Mouse (Mus musculus): ENCODE data around the gene Pkn3.
"Not testable (repeated sequence)": the region's sequence is repeated elsewhere in the genome, so short reads cannot be mapped to it uniquely, and the experiment has no call there.

Pkn3 gene

GRCm38 (mm10) chr2:30077502-30078348, at the start of gene Pkn3:
TSS of gene Pkn3 (plus strand) at chr2:30077684.
- in situ Hi-C loops (cut with MboI, MseI) = no loop called here

- in situ Hi-C loops (cut with MboI, MseI) = no loop called here
Measured at GRCm38 (mm10) chr2:30032244-30032846, 45.1 kb upstream of the Pkn3 start.

- in situ Hi-C loops (cut with MboI, MseI) = no loop called here
Measured at GRCm38 (mm10) chr2:30032957-30033356, 44.5 kb upstream of the Pkn3 start.

GRCm38 (mm10) chr2:30037762-30038161, 39.7 kb upstream of the Pkn3 start:
- in situ Hi-C loops (cut with MboI, MseI) = no loop called here

- in situ Hi-C loops (cut with MboI, MseI) = no loop called here
Measured at GRCm38 (mm10) chr2:30038370-30038769, 39.1 kb upstream of the Pkn3 start.

- in situ Hi-C loops (cut with MboI, MseI) = loop anchor here in 1 of 2 experiments (5.0 to 10.0 kb wide), 2 partner anchors 58 to 765 kb away; partner anchors contain the start of genes 1700001O22Rik and Ntmt1
Measured at GRCm38 (mm10) chr2:30039687-30040086, 37.8 kb upstream of the Pkn3 start.

GRCm38 (mm10) chr2:30042445-30042844, 35.0 kb upstream of the Pkn3 start:
- in situ Hi-C loops (cut with MboI, MseI) = loop anchor here in 1 of 2 experiments (5.0 to 10.0 kb wide), 2 partner anchors 55 to 762 kb away; partner anchors contain the start of genes 1700001O22Rik and Ntmt1

- in situ Hi-C loops (cut with MboI, MseI) = loop anchor here in 1 of 2 experiments (5.0 to 10.0 kb wide), 2 partner anchors 53 to 760 kb away; partner anchors contain the start of genes 1700001O22Rik and Ntmt1
Measured at GRCm38 (mm10) chr2:30044550-30044949, 32.9 kb upstream of the Pkn3 start.

- in situ Hi-C loops (cut with MboI, MseI) = loop anchor here (5.0 to 10.0 kb wide), 2 partner anchors 45 to 758 kb away; partner anchors contain the start of genes 1700001O22Rik (in 1 of the 2), Ntmt1 (in 1 of the 2) and Zdhhc12 (in 1 of the 2)
Measured at GRCm38 (mm10) chr2:30047127-30047526, 30.4 kb upstream of the Pkn3 start.

GRCm38 (mm10) chr2:30048101-30048501, 29.4 kb upstream of the Pkn3 start:
- in situ Hi-C loops (cut with MboI, MseI) = loop anchor here (5.0 to 10.0 kb wide), 2 partner anchors 44 to 757 kb away; partner anchors contain the start of genes 1700001O22Rik (in 1 of the 2), Ntmt1 (in 1 of the 2) and Zdhhc12 (in 1 of the 2)

GRCm38 (mm10) chr2:30048699-30049388, 28.6 kb upstream of the Pkn3 start, which contains the start of gene Wdr34:
TSS of gene Wdr34 (minus strand) at chr2:30048881.
- in situ Hi-C loops (cut with MboI, MseI) = loop anchor here (5.0 to 10.0 kb wide), 2 partner anchors 43 to 756 kb away; partner anchors contain the start of genes 1700001O22Rik (in 1 of the 2), Ntmt1 (in 1 of the 2) and Zdhhc12 (in 1 of the 2)

GRCm38 (mm10) chr2:30049831-30050230, 27.7 kb upstream of the Pkn3 start:
- in situ Hi-C loops (cut with MboI, MseI) = loop anchor here (5.0 to 10.0 kb wide), 2 partner anchors 42 to 755 kb away; partner anchors contain the start of genes 1700001O22Rik (in 1 of the 2), Ntmt1 (in 1 of the 2) and Zdhhc12 (in 1 of the 2)

- in situ Hi-C loops (cut with MboI, MseI) = no loop called here
Measured at GRCm38 (mm10) chr2:30051992-30052761, 25.3 kb upstream of the Pkn3 start.

- in situ Hi-C loops (cut with MboI, MseI) = not testable (repeated sequence)
Measured at GRCm38 (mm10) chr2:30055310-30055709, 22.2 kb upstream of the Pkn3 start.

- in situ Hi-C loops (cut with MboI, MseI) = no loop called here
Measured at GRCm38 (mm10) chr2:30056736-30057135, 20.7 kb upstream of the Pkn3 start.

GRCm38 (mm10) chr2:30057223-30057904, 20.1 kb upstream of the Pkn3 start, which contains the start of gene Set:
TSS of gene Set (plus strand) at chr2:30057378.
- in situ Hi-C loops (cut with MboI, MseI) = no loop called here

- in situ Hi-C loops (cut with MboI, MseI) = no loop called here
Measured at GRCm38 (mm10) chr2:30058418-30058817, 19.1 kb upstream of the Pkn3 start.

- in situ Hi-C loops (cut with MboI, MseI) = loop anchor here in 1 of 2 experiments (10.0 kb wide), 1 partner anchor 763 kb away; no protein-coding TSS in a partner anchor
Measured at GRCm38 (mm10) chr2:30061215-30062166, 16.0 kb upstream of the Pkn3 start.
